Mouse (Mus musculus) hindbrain, embryonic 16.5 days (tissue): ENCODE results near the gene Ankrd11. TPM values are rescaled to one million over a fixed set of nuclear protein-coding genes. Genes with fewer than 3 reads are reported as not detected.

Experiments
- ATAC-seq: fragments of 200-750 bp; cut with Nextera tagmentation; 2 replicates; pipeline ENCODE4 v1.8.0; 2017; ENCODE audit warnings: moderate TSS enrichment, moderate library complexity
- H3K27ac ChIP-seq: fragments of 300-500 bp; sonication (generic); 2 replicates; pipeline ENCODE4 v1.5.1; 2014; ENCODE audit warnings: low read depth, mild to moderate bottlenecking, control low read depth, low read length, moderate library complexity
- H3K27me3 ChIP-seq: fragments of 300-500 bp; sonication (generic); replicated peaks from 2 replicates; pipeline ENCODE4 v1.6.1; 2014; ENCODE audit warnings: low read length; ENCODE audit not compliant: control insufficient read depth, insufficient read depth
- H3K36me3 ChIP-seq: fragments of 300-500 bp; sonication (generic); 2 replicates; pipeline ENCODE4 v1.6.1; 2014; ENCODE audit warnings: mild to moderate bottlenecking, low read length, moderate library complexity, mixed read lengths; ENCODE audit not compliant: control insufficient read depth, insufficient read depth
- H3K4me1 ChIP-seq: fragments of 300-500 bp; sonication (generic); 2 replicates; pipeline ENCODE4 v1.6.1; 2014; ENCODE audit warnings: low read depth, low read length; ENCODE audit not compliant: control insufficient read depth, insufficient read depth
- H3K4me2 ChIP-seq: fragments of 300-500 bp; sonication (generic); 2 replicates; pipeline ENCODE4 v1.6.1; 2014; ENCODE audit warnings: mild to moderate bottlenecking, low read length, control low read depth, moderate library complexity
- H3K4me3 ChIP-seq: fragments of 300-500 bp; sonication (generic); 2 replicates; pipeline ENCODE4 v1.5.1; 2014; ENCODE audit warnings: mild to moderate bottlenecking, low read length, control low read depth, moderate library complexity
- H3K9ac ChIP-seq: fragments of 300-500 bp; sonication (generic); 2 replicates; pipeline ENCODE4 v1.6.1; 2014; ENCODE audit warnings: low read depth, mild to moderate bottlenecking, control low read depth, low read length, moderate library complexity
- H3K9me3 ChIP-seq: fragments of 300-500 bp; sonication (generic); 2 replicates; pipeline ENCODE4 v1.6.1; 2014; ENCODE audit warnings: mild to moderate bottlenecking, low read length, moderate library complexity; ENCODE audit not compliant: control insufficient read depth
- WGBS: fragments of 180-500 bp; shearing (Covaris S2); extraction: QIAGEN DNeasy Blood & Tissue Kit; methylation state at CpG from one replicate; pipeline ENCODE4 v1.1.7; 2014; 5-methylcytosine and 5-hydroxymethylcytosine counted together
- polyA plus RNA-seq: library from polyadenylated mRNA; unstranded; fragments of >200 nt; fragmentation: Nextera tagmentation; extraction: Ambion mirVana; gene quantifications from 2 replicates; pipeline ENCODE4 v1.2.1, GENCODE M21; 2015

Ankrd11 gene
- polyA plus RNA-seq, 1 experiment from 2014 or later, result 22.9 TPM

- Histone ChIP-seq H3K27ac (no peak overlapping the region), H3K4me3 (no peak overlapping the region), H3K9ac (no peak overlapping the region), H3K4me1 (no peaks in the 10 kb centered on the region; the same call in 1 of the 2 replicates), H3K4me2 (no peak overlapping the region), H3K36me3 (peaks cover 34% of the 10 kb centered on the region), H3K27me3 (no peaks in the 10 kb centered on the region), H3K9me3 (no peaks in the 10 kb centered on the region)
- WGBS, result 86% methylated on average over 4 of the region's 4 CpGs
- ATAC-seq, result no peak
These were observed 144.1 kb downstream of the Ankrd11 start for GRCm38 (mm10) chr8:122898018-122898417.

- no peak overlapping the region for H3K4me3 ChIP-seq
- H3K9ac ChIP-seq, result no peak overlapping the region
- H3K27me3 ChIP-seq, result no peaks in the 10 kb centered on the region
- H3K4me2 ChIP-seq, result no peak overlapping the region
- no peaks in the 10 kb centered on the region for H3K4me1 ChIP-seq
- WGBS, result 92% methylated on average over 8 of the region's 8 CpGs
- no peak overlapping the region for H3K27ac ChIP-seq
- H3K36me3 ChIP-seq, result peaks cover 42% of the 10 kb centered on the region
- ATAC-seq, result no peak
- H3K9me3 ChIP-seq, result no peaks in the 10 kb centered on the region
These were observed 144.9 kb downstream of the Ankrd11 start for GRCm38 (mm10) chr8:122897200-122897599.

- 96% methylated on average over 11 of the region's 11 CpGs for WGBS
- Histone ChIP-seq H3K9me3 (no peaks in the 10 kb centered on the region), H3K4me2 (no peak overlapping the region), H3K36me3 (peaks cover 44% of the 10 kb centered on the region), H3K27ac (no peak overlapping the region), H3K27me3 (no peaks in the 10 kb centered on the region), H3K9ac (no peak overlapping the region), H3K4me1 (no peaks in the 10 kb centered on the region), H3K4me3 (no peak overlapping the region)
- ATAC-seq, result no peak
These were observed 145.8 kb downstream of the Ankrd11 start for GRCm38 (mm10) chr8:122896317-122896716.

DNA sequence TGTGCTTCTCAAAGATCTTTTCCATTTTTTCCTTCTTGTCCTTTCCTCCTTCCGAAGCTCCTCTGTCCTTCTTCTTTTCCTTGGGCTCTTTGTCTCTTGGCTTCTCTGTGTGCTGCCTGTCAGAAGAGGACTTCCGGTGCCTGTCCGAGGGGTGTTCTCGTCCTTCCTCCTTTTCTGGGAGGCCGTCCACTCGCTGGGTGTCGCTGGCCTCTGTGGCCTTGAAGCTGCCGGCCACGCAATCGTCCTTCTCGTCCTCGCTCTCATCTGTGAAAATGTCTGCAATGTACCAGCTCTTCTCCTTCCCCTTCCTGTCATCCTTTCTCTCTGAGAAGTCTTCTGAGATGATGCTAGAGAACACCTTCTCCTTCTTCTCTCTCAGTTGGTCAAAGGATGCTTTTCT lies 148.6 kb downstream of the Ankrd11 start:
- no peak overlapping the region for H3K4me2 ChIP-seq
- no peak overlapping the region for H3K4me3 ChIP-seq
- H3K9ac ChIP-seq, result no peak overlapping the region
- no peaks in the 10 kb centered on the region for H3K9me3 ChIP-seq
- no peak overlapping the region for H3K27ac ChIP-seq
- H3K27me3 ChIP-seq, result no peaks in the 10 kb centered on the region
- WGBS, result 94% methylated on average over 12 of the region's 12 CpGs
- no peak for ATAC-seq
- peaks cover 62% of the 10 kb centered on the region for H3K36me3 ChIP-seq
- no peaks in the 10 kb centered on the region for H3K4me1 ChIP-seq

GRCm38 (mm10) chr8:122891440-122891839 lies 150.6 kb downstream of the Ankrd11 start:
- no peaks in the 10 kb centered on the region for H3K27me3 ChIP-seq
- H3K9me3 ChIP-seq, result no peaks in the 10 kb centered on the region
- no peak overlapping the region for H3K4me3 ChIP-seq
- WGBS, result 86% methylated on average over 12 of the region's 12 CpGs
- H3K27ac ChIP-seq, result no peak overlapping the region
- no peak overlapping the region for H3K9ac ChIP-seq
- H3K4me1 ChIP-seq, result no peaks in the 10 kb centered on the region
- no peak overlapping the region for H3K4me2 ChIP-seq
- H3K36me3 ChIP-seq, result peaks cover 71% of the 10 kb centered on the region
- ATAC-seq, result no peak

- no peak overlapping the region for H3K27ac ChIP-seq
- H3K4me3 ChIP-seq, result no peak overlapping the region
- no peak overlapping the region for H3K4me2 ChIP-seq
- ATAC-seq, result no peak
- 86% methylated on average over 10 of the region's 10 CpGs for WGBS
- H3K4me1 ChIP-seq, result no peaks in the 10 kb centered on the region
- H3K27me3 ChIP-seq, result no peaks in the 10 kb centered on the region
- H3K36me3 ChIP-seq, result peaks cover 48% of the 10 kb centered on the region
- no peaks in the 10 kb centered on the region for H3K9me3 ChIP-seq
- H3K9ac ChIP-seq, result no peak overlapping the region
These were observed 158.4 kb downstream of the Ankrd11 start for GRCm38 (mm10) chr8:122883671-122884070.

DNA sequence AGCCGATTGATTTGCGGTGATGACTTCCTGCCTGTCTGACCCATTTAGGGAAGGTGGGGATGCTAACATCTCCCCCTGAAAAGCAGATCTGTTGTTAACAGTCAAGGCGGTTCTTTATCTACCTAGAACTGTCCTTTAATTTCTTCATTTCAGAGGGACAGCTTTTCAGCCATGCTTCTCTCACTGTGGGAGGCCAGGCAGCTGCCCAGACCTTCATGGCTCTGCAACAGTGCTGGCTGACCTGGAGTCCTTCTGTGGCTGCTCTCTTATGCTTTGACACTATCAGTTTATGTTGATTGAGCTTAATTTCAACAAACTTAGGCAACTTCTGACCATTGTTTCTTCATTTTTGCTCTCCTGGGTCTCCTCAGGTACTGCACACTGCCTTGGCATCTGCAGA lies 161.8 kb downstream of the Ankrd11 start:
- ATAC-seq, result no peak
- Histone ChIP-seq H3K36me3 (peaks cover 22% of the 10 kb centered on the region), H3K9ac (no peak overlapping the region), H3K4me1 (no peaks in the 10 kb centered on the region), H3K4me3 (no peak overlapping the region), H3K27ac (no peak overlapping the region), H3K4me2 (no peak overlapping the region), H3K9me3 (no peaks in the 10 kb centered on the region), H3K27me3 (no peaks in the 10 kb centered on the region)
- WGBS, result 42% methylated on average over 3 of the region's 3 CpGs

GRCm38 (mm10) chr8:122878231-122878630 lies 163.8 kb downstream of the Ankrd11 start:
- H3K27me3 ChIP-seq, result no peaks in the 10 kb centered on the region
- H3K4me3 ChIP-seq, result no peak overlapping the region
- H3K36me3 ChIP-seq, result peaks cover 9% of the 10 kb centered on the region; the same call in 1 of the 2 replicates
- 92% methylated on average over 3 of the region's 3 CpGs for WGBS
- no peaks in the 10 kb centered on the region for H3K9me3 ChIP-seq
- H3K27ac ChIP-seq, result no peak overlapping the region
- no peak for ATAC-seq
- H3K4me1 ChIP-seq, result no peaks in the 10 kb centered on the region
- H3K9ac ChIP-seq, result no peak overlapping the region
- no peak overlapping the region for H3K4me2 ChIP-seq

DNA sequence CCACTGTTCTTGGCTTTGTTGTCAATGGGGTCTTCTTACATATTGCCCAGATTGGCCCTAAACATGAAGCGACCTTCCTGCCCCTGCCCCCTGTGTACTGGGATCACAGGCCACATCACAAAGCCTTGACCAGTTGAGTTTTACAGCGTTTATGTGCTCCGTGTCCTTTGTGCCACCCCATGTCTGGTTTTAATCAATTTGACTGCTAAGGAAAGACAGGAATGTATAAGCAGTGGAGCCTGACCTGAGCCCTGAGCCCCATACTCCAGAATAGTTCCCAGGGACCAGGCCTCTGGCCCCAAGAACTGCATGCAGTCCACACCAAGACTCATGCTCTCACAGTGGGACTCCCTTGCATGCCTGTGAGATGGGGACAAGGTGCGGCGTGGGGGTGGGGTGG lies 166.9 kb downstream of the Ankrd11 start:
- no peaks in the 10 kb centered on the region for H3K4me1 ChIP-seq
- 82% methylated on average over 5 of the region's 5 CpGs for WGBS
- no peak overlapping the region for H3K4me2 ChIP-seq
- H3K27me3 ChIP-seq, result 0 out of 2 replicates have a peak, but pooled peaks cover 1% of the 10 kb centered on the region
- no peak for ATAC-seq
- no peak overlapping the region for H3K9ac ChIP-seq
- no peak overlapping the region for H3K4me3 ChIP-seq
- no peak overlapping the region for H3K27ac ChIP-seq
- H3K36me3 ChIP-seq, result no peaks in the 10 kb centered on the region
- no peaks in the 10 kb centered on the region for H3K9me3 ChIP-seq

DNA sequence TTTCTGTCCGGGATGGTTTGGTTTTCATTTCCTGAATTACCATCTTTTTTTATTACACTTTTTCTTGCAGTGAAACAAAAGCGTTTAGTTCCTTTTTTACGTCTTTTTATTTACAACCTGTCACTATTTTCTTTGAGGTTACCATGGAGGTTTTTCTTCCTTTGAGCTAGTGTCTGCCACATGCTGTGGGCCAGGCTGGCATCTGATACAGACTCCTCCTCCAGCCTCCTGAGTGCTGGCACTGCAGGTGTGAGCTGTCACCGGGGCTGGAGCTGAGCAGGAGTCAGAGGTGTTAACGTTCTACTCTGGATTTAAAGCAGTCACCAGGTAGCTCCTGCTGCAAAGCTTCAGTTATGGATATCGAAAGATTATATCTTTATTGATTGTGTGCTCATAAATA lies 168.9 kb downstream of the Ankrd11 start:
- Histone ChIP-seq H3K27ac (no peak overlapping the region), H3K9me3 (no peaks in the 10 kb centered on the region), H3K4me3 (no peak overlapping the region), H3K9ac (no peak overlapping the region), H3K4me2 (no peak overlapping the region), H3K36me3 (no peaks in the 10 kb centered on the region), H3K4me1 (no peaks in the 10 kb centered on the region), H3K27me3 (0 out of 2 replicates have a peak, but pooled peaks cover 2% of the 10 kb centered on the region)
- WGBS, result 43% methylated on average over 6 of the region's 6 CpGs
- ATAC-seq, result no peak
